Mouse (Mus musculus) cortical plate, adult 2 months (tissue): ENCODE results near the gene Blmh. TPM values are rescaled to one million over a fixed set of nuclear protein-coding genes. Genes with fewer than 3 reads are reported as not detected.
A peak's percentile ranks its signal among the peaks of the same experiment; 100 is the strongest.

Experiments used
- H3K27ac ChIP-seq: fragments of 200-500 bp; 2 replicates; pipeline ENCODE4 v1.5.1; 2012; ENCODE audit warnings: low read length, control low read depth, inconsistent platforms; ENCODE audit not compliant: insufficient read depth
- H3K4me1 ChIP-seq: fragments of 200-500 bp; 2 replicates; pipeline ENCODE4 v1.6.1; 2011; ENCODE audit warnings: low read length; ENCODE audit not compliant: control insufficient read depth, insufficient read depth
- H3K4me3 ChIP-seq: fragments of 200-500 bp; 2 replicates; pipeline ENCODE4 v1.5.1; 2011; ENCODE audit warnings: mild to moderate bottlenecking, low read length, control low read depth; ENCODE audit not compliant: insufficient read depth
- CTCF ChIP-seq: fragments of 200-500 bp; IDR thresholded peaks from 2 replicates; pipeline ENCODE4 v1.5.1; 2011; ENCODE audit warnings: mild to moderate bottlenecking, control low read depth, low read length; ENCODE audit not compliant: insufficient read depth; ENCODE audit errors: extremely low read depth
- POLR2A ChIP-seq: fragments of 200-500 bp; IDR thresholded peaks from 2 replicates; pipeline ENCODE4 v1.6.1; 2011; ENCODE audit warnings: mild to moderate bottlenecking, low read length, control low read depth; ENCODE audit not compliant: insufficient read depth; ENCODE audit errors: extremely low read depth
- polyA plus RNA-seq: library from polyadenylated mRNA; depleted of rRNA; stranded (reverse); fragments of >200 nt; gene quantifications from 2 replicates; pipeline ENCODE4 v1.2.3, GENCODE M21; 2012

Gene Blmh
- polyA plus RNA-seq, 1 experiment, result 38.1 TPM

DNA sequence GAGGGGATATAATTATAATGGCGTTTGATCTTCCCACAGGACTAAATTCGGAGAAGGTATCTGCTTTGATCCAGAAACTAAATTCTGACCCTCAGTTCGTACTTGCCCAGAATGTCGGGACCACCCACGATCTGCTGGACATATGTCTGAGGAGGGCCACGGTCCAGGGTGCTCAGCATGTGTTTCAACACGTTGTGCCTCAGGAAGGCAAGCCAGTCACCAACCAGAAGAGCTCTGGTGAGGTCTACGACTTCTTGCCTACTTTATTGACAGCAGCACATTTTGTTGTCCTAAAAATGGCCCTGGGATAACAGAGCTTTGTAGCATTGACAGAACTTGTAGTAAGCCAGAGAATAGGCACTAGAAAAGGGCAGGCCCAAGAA is 21.6 kb downstream of the Blmh start:
- H3K27ac ChIP-seq, result no peak overlapping the region
- H3K4me3 ChIP-seq, result peak overlapping the region; percentile 90
- H3K4me1 ChIP-seq, result peaks cover 3% of the 10 kb centered on the region
- no peak for TF ChIP-seq CTCF
- no peak for TF ChIP-seq POLR2A

DNA sequence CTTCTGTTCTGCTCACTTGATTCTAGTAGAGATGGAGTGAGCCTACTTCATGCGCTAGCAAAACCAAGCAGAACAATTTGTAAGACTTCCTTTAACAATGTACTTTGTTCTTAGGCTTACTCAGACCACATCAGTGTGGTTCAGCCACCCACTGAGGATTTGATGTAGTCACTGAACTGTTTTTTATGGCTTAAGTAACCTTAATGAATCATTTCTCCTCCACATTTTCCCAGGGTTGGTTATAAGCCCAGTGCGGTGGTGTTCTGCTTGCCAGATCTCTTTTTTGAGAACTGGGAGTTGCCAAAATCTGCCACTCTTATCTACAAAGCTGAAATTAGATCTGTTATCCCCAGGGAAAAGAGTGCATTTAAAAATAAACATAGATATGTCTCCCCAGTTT is 28.9 kb downstream of the Blmh start:
- H3K4me1 ChIP-seq, result no peaks in the 10 kb centered on the region; the same call in 1 of the 2 replicates
- no peak overlapping the region for H3K4me3 ChIP-seq
- H3K27ac ChIP-seq, result no peak overlapping the region
- TF ChIP-seq CTCF, result no peak
- TF ChIP-seq POLR2A, result no peak

DNA sequence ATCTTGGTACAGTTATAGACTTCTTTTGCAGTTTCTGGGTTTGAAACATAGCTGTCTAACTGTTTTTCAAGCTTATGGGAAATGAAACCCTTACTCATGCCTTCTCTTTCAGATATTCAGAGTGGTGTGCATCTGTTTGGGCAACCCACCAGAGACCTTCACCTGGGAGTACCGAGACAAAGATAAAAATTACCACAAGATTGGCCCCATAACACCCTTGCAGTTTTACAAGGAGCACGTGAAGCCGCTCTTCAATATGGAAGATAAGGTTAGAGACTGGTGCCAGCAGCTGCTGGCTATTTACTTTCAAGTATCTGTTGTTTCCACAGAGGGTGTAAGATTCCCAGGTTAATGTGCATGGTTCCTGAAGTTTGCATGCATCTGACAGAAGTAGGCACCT is 41.1 kb downstream of the Blmh start:
- no peak overlapping the region for H3K4me3 ChIP-seq
- H3K27ac ChIP-seq, result no peak overlapping the region
- TF ChIP-seq CTCF (no peak), POLR2A (no peak)
- no peaks in the 10 kb centered on the region for H3K4me1 ChIP-seq

DNA sequence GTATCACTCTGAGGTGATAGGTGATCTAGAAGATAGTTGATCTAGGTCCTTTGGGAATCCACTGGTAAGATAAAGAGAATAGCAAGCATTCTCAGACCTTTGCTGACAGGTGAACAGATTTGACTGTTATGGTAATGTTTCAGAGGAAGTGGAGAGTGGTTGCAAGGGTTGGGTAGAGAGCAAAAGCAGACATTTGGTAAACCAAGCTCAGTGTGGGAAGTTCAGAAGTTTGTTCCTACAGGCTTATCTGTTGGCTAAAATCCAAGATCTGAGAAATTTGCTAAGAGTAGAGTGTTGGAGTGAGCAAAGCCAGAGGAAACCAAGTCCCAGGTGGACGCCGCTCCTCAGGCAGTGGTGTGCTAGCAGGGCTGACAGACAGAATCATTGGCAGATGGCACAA is 45.7 kb downstream of the Blmh start:
- no peak overlapping the region for H3K27ac ChIP-seq
- H3K4me3 ChIP-seq, result no peak overlapping the region
- no peaks in the 10 kb centered on the region for H3K4me1 ChIP-seq
- TF ChIP-seq CTCF, result no peak
- no peak for TF ChIP-seq POLR2A

DNA sequence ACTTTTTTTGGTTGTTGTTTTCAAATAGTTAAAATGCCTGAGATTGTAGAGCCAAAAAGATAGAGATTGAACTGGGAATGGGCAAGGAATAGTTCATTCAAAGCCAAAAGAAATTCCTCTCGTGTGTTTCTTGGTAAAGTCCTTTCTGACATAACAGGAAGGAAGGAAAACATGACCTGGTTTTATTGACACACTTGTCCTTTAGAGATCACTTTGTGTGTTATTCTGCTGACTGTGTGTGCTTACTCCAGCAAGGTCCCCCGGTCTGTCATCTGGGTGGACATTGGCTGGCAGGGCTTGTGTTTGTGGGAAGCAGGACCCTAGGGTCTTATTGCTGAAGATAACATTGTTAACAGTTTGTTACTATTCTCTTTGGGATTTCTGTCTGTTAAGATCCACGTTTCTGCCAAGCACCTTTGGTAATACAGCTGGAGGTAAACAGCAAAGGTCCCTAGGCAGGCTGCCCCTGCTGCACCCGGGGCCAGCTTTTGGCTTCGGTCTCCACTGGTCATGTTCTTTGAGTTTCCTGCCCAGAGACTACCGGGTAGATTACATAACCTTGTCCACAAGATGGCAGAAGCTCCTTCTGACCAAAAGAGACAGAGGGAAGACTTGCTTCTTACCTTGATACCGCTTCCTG is 50.2 kb downstream of the Blmh start:
- no peaks in the 10 kb centered on the region for H3K4me1 ChIP-seq
- TF ChIP-seq CTCF (no peak), POLR2A (no peak)
- H3K27ac ChIP-seq, result no peak overlapping the region
- H3K4me3 ChIP-seq, result no peak overlapping the region

DNA sequence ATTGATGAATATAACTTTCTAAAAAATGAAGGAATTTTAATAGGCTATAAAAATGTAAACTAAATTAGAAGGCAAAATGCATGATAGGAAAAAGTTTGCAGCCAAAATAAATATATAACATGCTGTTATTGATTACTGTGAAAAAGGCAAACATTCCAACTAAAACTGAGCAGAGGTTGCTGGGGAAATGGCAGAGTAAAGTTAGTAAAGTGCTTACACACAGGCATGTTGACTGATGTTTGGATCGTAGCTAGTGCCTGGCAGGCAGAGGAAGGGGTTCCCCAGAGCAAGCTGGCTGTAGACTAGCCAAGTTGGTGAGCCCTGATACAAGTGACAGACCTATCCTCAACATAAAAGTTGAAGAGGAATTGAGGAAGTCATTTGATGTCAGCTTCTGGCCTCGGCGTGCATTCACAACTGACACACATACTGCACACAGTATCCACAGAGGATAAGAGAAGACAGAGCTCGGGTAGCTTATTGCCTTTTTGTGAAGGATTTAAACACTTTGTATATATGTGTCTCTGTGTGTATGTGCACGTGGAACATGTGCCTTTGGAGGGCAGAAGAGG is 57.0 kb downstream of the Blmh start:
- H3K27ac ChIP-seq, result no peak overlapping the region
- TF ChIP-seq CTCF (no peak), POLR2A (no peak)
- H3K4me3 ChIP-seq, result no peak overlapping the region
- no peaks in the 10 kb centered on the region for H3K4me1 ChIP-seq

DNA sequence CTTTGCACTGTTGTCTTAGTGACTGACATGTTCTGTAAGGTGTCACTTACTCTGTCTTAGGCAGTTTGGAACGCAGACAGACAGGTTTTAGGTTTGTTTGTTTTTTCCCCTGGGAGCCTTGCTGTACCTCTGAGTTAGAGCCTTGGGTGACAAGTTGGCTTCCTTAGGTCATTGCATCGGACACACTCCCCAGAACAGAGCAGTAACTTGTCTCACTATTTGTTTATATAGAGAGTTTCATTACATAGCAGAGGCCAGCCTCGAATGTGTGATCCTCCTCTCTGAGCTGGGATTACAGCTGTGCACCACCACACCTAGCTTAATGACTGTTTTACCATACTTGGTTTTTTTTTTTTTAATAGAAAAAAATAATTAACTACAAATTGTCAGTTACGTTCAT is 57.8 kb downstream of the Blmh start:
- TF ChIP-seq CTCF, result no peak
- no peak for TF ChIP-seq POLR2A
- H3K4me1 ChIP-seq, result no peaks in the 10 kb centered on the region

DNA sequence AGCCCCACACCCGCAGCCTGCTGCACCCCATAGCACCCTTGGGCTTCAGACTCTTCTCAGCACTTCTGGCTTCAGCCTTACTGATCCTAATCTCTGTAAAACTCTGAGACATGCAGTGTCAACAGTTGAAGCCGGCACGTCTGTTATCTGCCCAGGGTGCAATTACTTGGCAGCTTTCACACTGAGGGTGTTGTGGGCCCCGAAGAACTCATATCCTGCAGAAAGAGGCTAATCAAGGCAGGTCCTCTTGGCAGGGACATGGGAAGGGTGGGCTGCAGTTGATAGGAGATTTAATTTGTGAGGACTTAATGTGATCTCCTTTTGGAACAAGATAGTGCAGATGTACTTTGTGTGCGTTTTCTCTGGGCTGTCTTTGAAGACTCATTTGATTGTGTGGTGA is 59.0 kb downstream of the Blmh start:
- TF ChIP-seq CTCF (no peak), POLR2A (no peak)
- Histone ChIP-seq H3K27ac (no peak overlapping the region), H3K4me1 (no peaks in the 10 kb centered on the region)

More for the DNA sequence above, 57.8 kb downstream of the Blmh start:
- Histone ChIP-seq H3K27ac (no peak overlapping the region), H3K4me3 (no peak overlapping the region)

DNA sequence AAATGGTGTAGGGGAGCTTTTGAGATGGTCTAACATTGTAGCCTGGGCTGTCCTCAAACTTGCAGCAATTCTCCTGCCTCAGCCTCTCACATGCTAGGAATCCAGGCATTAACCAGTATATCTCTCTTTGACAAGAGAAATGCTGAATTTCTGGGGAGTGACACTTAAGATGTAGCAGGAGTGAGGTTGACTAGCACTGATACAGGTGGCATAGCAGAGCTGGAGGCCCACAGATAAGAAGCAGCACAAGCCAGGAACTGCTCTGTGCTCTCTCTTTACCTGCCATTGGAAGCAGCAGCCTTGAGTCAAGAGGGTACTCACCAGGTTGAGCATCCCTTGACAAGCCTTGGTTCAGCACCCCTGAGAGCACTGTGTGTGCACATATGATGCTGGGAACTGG is 59.6 kb downstream of the Blmh start:
- Histone ChIP-seq H3K27ac (no peak overlapping the region), H3K4me1 (no peaks in the 10 kb centered on the region), H3K4me3 (no peak overlapping the region)
- TF ChIP-seq POLR2A (no peak), CTCF (no peak)

More for the DNA sequence above, 59.0 kb downstream of the Blmh start:
- H3K4me3 ChIP-seq, result no peak overlapping the region

DNA sequence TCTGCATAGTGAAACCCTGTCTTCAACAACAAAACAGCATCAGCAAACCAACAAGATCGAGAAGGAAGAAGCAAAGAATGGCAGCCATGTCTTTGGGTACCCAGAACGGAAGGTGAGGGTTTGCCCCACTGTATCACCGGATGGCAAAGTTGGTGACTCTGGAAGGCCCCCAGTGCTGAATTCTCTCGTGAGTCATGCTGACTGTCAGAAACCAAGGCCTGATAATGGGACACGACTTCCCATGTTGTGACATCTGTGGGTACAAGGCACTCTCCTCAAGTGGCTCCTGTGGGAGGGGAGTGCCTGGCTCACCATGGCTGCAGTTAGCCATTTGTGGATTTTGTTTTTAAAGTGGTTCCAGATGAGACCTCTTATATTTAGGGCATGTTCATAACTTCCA is 66.2 kb downstream of the Blmh start:
- TF ChIP-seq CTCF, result no peak
- no peak for TF ChIP-seq POLR2A
- H3K4me3 ChIP-seq, result no peak overlapping the region
- no peak overlapping the region for H3K27ac ChIP-seq

DNA sequence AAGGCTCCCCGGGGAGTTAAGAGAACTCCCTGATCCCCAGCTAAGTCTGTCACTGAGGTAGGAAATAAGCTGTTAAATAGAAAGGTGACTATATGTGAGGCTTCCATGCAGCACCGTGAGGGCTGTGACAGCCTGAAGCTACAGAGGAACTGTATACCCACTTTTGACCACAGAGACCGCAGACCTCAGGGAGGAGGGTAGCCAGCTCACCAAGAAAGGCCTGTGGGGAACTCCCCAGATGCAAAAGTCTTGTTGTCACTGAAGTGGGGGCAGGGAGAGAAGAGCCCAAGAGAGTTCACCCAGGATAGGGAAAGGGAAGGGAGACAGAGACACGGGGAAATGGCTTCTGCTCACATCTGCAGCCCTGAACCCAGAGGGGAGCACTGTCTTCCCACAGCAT is 68.3 kb downstream of the Blmh start:
- no peak overlapping the region for H3K27ac ChIP-seq
- no peak for TF ChIP-seq POLR2A
- no peak for TF ChIP-seq CTCF
- H3K4me3 ChIP-seq, result no peak overlapping the region
- H3K4me1 ChIP-seq, result peaks cover under 1% of the 10 kb centered on the region; the same call in 1 of the 2 replicates

More for the DNA sequence above, 66.2 kb downstream of the Blmh start:
- no peaks in the 10 kb centered on the region for H3K4me1 ChIP-seq
